Mouse (Mus musculus) cerebellum, adult 18-20 months (tissue): Measurements from ENCODE around the gene Ncln.

Source experiments
- DNase-seq, 2 experiments: peaks; one replicate each; pipeline ENCODE4 v3.0.0; 2021

The Ncln gene

GRCm38 (mm10) chr10:81486496-81486895 is 9.7 kb downstream of the Ncln start:
- no peak for DNase-seq

- no peak for DNase-seq
Measured at GRCm38 (mm10) chr10:81485479-81486018, 10.6 kb downstream of the Ncln start.

GRCm38 (mm10) chr10:81485060-81485449 is 11.1 kb downstream of the Ncln start:
- no peak for DNase-seq

GRCm38 (mm10) chr10:81484441-81485059 is 11.6 kb downstream of the Ncln start:
- no peak for DNase-seq

GRCm38 (mm10) chr10:81483983-81484382 is 12.2 kb downstream of the Ncln start:
- DNase-seq = peak; percentile 46 to 62

GRCm38 (mm10) chr10:81482533-81482889 is 13.7 kb downstream of the Ncln start, which contains the start of gene Celf5:
Gene Celf5, minus strand, starts transcription at chr10:81482709.
- peak; percentile 54 to 89 for DNase-seq

- DNase-seq = peak in 1 of 2 experiments; percentile 46
Measured at GRCm38 (mm10) chr10:81481605-81482532, 14.3 kb downstream of the Ncln start.

GRCm38 (mm10) chr10:81474461-81474860 is 21.7 kb downstream of the Ncln start:
- DNase-seq = no peak

GRCm38 (mm10) chr10:81473003-81473451 is 23.2 kb downstream of the Ncln start:
- peak; percentile 69 for DNase-seq

GRCm38 (mm10) chr10:81472403-81473002 is 23.7 kb downstream of the Ncln start:
- DNase-seq = no peak

GRCm38 (mm10) chr10:81470454-81470853 is 25.7 kb downstream of the Ncln start:
- DNase-seq = no peak

- DNase-seq = no peak
Measured at GRCm38 (mm10) chr10:81469253-81469652, 26.9 kb downstream of the Ncln start.

GRCm38 (mm10) chr10:81467670-81468235 is 28.4 kb downstream of the Ncln start:
- peak in 1 of 2 experiments; percentile 25 for DNase-seq

GRCm38 (mm10) chr10:81466881-81467280 is 29.3 kb downstream of the Ncln start:
- peak in 1 of 2 experiments; percentile 6 for DNase-seq

- no peak for DNase-seq
Measured at GRCm38 (mm10) chr10:81466066-81466465, 30.1 kb downstream of the Ncln start.

- no peak for DNase-seq
Measured at GRCm38 (mm10) chr10:81465265-81465645, 30.9 kb downstream of the Ncln start.

- DNase-seq = peak; percentile 48 to 55
Measured at GRCm38 (mm10) chr10:81464405-81465264, 31.6 kb downstream of the Ncln start.

- DNase-seq = no peak
Measured at GRCm38 (mm10) chr10:81463531-81463930, 32.7 kb downstream of the Ncln start.

- no peak for DNase-seq
Measured at GRCm38 (mm10) chr10:81462917-81463316, 33.3 kb downstream of the Ncln start.

- no peak for DNase-seq
Measured at GRCm38 (mm10) chr10:81462415-81462804, 33.8 kb downstream of the Ncln start.

- DNase-seq = no peak
Measured at GRCm38 (mm10) chr10:81461673-81462414, 34.3 kb downstream of the Ncln start.
